Mouse (Mus musculus): Measurements from ENCODE around the gene Gpr150.

- no peak for TF ChIP-seq GATA1 (IDR thresholded peaks at IDR 0.05; ENCODE audit: borderline replicate concordance, low read length)
- no peak for TF ChIP-seq FLI1 (IDR thresholded peaks at IDR 0.05; ENCODE audit: low read length)
These were observed 672 bp upstream of the Gpr150 start for GRCm38 (mm10) chr13:76057267-76058069.

Data from megakaryocyte, embryonic 14.5 days (primary cell).